Mouse (Mus musculus): ENCODE results near the gene Aldh1l1.

The Aldh1l1 gene

DNA sequence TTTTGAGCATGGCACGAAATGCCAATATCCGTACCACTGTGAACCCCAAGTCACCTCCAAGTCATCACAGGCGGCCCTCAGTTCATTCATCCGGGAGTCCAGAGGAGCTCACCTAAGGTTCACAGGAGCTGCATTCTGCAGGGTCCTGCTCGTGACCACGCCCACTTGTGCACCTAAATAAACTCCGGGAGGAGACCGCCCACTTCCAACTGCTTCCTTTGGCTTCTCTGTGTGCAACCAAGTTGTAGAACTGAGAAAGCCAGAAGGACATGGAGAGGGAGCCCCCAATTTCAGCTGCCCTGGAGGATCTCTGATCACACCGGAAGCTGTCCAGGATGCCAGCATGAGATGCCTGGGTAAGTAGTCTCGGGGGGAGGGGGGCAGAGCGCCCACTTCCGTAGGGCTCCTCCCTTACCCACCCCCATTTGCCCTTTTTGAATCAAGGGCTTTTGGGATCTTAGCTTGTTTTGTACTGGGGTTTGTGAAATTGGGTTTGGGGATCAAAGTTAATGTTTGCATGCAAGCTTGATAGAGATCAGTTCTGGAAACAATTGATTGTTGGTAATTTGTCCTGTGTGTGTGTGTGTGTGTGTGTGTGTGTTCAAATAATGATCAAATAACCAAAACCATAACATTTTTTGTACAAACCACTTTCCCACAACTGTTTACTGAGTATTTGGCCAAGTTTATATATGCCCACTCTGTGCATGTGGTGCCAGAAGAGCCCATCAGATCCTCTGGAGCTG is at the start of gene Aldh1l1:
Gene Aldh1l1, plus strand, starts transcription at position 252 of the 746 bp plus-strand sequence.
- no peak for DNase-seq

DNA sequence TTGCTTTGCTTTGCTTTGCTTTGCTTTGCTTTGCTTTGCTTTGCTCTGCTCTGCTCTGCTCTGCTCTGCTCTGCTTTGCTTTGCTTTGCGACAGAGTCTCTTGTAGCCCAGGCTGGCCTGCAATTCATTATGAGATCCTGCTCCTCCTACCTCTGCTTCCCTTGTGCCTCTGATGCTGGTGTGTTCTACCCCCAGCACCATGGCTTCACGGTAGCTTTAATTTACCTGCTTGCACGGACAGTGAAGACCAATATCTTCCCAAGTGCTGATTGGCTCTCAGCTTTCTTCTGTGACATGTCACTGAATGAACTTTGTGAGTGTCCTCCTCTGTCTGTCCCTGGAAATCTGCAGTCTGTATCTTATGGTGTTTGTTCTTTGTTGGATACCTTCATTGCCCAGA is 49.2 kb upstream of the Aldh1l1 start:
- no peak for DNase-seq

DNA sequence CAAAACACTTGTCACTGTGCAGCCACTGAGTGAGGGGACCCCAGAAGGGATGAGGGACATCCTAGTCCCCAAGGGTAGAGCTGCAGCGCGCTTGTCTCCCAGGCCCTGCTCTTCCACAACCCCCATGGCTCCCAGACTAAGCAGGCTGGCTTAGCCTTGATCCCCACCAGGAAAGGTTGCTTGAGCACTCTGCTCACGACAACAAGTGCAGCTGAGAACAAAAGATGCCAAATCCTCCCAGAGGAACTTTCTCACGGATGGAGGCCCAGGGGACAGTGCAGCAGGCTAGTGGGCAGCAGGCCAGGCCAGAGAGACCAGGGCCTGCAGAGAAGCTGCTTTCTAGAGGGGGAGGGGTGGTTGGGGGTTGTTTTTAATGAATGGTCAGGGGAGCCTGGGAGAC is 39.3 kb upstream of the Aldh1l1 start:
- DNase-seq = peak in 1 of 2 experiments; percentile 36

DNA sequence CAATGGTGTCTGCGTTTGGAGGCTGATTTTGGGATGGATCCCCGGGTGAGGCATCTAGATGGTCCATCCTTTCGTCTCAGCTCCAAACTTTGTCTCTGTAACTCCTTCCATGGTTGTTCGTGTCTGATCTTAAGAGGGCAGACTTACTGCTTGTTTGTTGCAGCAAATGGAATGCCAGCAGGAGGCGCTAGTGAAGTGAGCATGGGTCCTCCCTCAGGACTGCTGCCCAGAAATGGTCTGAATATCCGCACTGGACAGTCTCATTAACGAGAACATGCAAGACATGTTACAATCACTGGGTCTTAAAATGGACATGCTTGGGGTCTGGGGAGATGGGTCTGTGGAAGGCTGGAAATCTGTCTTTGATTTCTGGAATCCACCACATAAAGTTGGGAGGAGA is 36.0 kb upstream of the Aldh1l1 start:
- DNase-seq = peak; percentile 93 to 98

DNA sequence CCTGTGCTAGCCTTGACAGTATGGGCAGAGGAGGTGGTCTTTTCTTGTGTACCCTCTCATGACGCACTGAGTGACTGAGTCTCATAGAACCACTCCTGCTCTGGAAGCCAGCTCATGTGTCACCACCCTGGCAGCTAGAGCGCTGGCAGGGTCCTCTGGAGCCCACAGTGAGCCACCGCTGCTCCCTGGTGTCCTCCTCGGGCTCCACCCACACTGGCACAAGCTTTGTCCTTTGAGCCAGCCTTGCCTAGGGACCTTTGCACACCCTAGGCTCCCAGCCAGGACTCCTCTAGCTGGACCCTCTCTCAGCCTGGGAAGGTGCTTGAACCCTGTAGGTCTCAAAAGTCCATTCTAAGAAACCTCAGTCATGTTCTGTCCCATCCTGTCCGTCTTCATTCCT is 35.5 kb upstream of the Aldh1l1 start:
- peak; percentile 89 to 96 for DNase-seq

DNA sequence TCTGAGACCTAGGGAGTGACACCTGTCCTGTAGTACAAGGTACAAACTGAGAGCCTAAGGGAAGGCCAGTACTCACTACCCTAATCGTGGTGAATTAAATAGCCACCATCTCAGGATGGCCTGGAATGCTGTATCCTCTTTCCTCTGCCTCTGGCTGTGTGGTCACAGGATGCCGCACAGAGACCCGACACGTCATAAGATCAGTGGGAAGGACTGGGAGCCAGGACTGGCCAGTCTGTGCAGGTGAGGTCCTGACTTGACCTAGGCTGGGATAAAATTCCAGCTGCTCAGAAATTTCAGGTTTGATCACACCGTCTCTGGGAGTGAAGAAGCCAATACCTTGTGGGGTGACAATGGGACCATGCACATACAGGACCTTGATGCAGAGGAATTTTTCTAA is 34.7 kb upstream of the Aldh1l1 start:
- DNase-seq = peak in 1 of 2 experiments; percentile 52

DNA sequence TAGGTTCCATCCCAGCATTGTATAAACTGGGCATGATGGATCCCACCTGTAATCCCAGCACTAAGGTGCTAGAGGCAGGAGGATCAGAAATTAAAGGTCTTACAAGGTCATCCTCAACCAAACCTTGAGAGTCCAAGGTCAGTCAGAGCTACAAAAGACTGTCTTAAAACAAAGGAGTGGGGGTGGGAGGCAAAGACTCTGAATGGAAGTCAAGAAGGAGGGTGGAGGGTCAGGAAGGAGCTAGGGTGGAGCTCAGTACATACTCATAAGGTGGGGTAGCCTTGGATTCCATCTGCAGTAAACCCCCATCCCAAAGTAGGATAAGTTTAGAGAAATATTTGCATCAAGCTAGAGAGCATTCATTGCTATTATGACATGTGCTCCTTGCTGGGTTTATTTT is 33.6 kb upstream of the Aldh1l1 start:
- DNase-seq = no peak

DNA sequence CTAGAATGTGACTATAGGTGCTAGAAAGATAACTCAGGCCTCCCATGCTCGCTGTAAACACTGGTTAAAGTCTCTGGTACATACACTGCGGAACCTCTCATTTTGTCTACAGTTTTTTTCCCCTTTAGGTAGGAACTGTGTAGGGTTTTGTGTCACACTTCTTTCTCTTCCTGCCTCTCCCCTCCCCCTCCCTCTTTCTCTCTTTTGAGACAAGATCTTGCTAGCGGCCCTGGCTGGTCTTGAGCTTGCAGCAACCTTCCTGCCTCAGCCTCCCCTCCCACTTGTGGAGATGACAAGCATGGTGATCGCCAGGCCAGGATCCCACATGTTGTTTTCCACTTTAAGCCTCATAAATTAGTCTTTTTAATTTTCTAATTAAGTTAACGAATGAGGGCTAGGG is 32.5 kb upstream of the Aldh1l1 start:
- no peak for DNase-seq

DNA sequence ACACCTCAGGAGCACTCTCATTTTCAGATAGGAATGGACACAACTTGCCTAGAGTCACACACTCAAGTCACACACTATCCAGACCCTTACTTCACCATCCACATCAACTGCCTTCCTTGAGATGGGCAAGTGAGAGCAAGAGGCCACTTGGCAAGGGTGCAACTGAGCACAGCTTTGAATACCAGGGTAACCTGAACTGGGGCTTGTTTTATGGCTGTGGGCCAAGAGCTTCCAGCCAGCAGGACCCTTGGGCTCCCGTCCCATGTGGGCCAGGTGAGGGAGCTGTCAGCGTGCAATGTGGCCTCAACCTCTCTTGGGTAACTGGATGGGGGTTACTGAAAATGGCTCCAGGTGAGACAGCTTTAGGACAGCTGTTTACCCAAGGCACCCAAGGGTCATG is 28.8 kb upstream of the Aldh1l1 start:
- peak; percentile 60 to 83 for DNase-seq

DNA sequence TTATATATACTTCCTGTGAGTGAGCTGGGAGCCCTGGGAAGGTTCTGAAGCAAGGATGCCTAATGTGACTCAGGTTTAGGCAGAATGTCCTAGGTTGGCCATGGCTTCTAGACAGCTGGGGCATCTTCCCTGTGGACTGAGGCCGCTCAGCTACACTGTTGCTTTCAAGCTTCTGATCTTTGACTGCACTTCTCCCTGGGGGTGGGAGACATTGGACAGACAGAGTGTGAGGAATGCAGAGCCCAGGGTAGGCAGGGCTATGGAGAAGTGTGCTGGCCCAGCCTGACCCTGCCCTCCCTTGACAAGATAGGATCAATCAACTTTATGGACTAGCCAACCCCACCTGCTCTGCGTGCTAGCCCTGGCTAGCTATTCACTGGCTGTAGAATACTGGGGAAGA is 25.0 kb upstream of the Aldh1l1 start:
- DNase-seq = peak; percentile 29 to 72

DNA sequence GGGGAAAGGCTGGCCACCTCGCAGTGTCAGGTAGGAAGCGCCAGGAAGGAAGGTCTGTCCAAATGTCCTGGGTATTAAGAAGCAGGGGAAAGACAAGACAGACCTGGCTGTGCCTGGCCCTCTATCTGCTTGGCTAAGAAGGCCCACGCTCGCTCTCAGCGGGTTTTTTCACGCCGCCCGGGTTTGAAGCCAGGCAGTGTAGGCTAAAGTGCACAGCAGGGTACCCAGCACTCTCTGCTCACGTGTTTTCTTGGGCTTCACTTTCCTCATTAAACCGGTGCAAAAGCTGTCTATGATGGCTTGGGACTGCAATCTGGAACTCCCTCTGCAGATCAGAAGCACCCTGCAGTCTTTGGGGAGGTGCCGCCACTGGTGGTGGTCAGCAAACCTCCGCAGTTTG is 24.5 kb upstream of the Aldh1l1 start:
- DNase-seq = peak; percentile 36 to 68

DNA sequence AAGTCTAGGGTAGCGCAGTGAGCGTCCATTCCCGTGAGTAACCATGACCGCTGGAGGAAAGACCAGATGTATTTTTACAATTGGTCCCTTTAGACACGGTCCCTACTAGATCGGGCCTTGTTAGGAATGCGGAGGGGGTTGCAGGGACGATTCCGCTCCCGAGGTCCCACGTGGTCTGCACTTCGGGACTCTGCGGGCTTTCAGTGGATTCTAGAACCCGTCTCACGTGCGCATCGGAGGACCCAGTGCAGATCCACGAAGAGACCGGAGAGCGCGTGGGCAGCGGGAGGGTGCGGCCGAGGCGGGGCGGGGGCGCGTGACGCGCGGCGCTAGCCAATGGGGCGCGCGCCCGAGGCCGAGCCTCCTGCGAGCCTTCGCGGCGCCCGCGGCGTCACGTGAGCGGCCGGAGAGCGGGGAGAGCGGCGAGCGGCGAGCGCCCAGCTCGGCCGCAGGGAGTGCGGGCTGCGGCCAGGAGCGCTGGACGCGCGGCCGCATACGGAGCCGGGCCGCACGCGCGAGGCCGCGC is 24.0 kb upstream of the Aldh1l1 start, which contains the start of gene Klf15:
Gene Klf15, plus strand, starts transcription at position 396 of the 526 bp plus-strand sequence.
- DNase-seq = peak; percentile 84 to 95

DNA sequence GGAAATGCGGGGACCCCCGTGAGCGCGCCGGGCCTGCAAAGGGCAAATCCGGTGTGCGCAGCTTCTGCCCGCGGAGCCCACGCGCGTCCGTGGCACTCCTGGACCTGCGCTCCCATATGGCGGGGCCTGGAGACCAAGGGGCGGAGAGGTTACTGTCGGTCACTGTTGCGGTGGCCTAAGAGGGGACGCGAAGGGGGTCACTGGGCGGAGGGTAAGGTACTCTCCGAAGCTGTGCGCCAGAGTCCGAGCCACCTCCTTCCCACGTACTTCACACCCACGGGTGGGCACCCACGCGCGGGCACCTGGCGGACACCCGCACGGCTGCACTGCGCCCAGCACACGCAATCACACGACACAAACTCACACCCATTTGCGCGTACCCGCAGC is 23.4 kb upstream of the Aldh1l1 start:
- peak in 1 of 2 experiments; percentile 70 for DNase-seq

DNA sequence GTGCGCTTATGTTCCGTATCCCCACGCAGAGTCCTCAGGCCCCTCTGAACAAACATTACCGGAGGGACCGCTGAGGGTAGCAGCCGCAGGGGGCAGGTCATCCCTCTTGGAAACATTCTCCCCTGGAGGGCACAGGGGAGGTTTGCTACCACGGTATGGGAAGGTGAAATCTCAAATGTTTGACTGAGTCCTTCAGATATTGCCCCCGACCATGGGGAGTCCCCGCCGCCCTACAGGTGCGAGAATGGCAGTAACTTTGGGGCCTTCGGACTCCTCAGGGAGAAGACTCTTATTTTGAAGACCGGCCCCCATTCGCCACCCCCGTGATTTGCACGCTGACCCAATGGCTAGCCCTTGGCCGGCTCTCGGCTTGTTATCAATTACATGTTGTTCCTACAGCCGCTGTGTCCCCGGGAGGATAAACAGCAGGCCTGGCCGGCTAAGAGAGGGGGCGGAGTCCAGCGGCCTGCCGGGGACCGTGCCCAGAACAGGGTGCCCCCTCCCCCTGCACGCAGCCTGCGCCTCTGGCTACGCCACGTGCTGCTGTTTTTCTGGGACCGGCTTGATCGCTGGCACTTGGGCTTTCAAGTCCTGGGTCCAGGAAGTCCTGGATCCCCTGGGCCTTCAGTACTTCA is 22.9 kb upstream of the Aldh1l1 start:
- DNase-seq = peak; percentile 95 to 99

DNA sequence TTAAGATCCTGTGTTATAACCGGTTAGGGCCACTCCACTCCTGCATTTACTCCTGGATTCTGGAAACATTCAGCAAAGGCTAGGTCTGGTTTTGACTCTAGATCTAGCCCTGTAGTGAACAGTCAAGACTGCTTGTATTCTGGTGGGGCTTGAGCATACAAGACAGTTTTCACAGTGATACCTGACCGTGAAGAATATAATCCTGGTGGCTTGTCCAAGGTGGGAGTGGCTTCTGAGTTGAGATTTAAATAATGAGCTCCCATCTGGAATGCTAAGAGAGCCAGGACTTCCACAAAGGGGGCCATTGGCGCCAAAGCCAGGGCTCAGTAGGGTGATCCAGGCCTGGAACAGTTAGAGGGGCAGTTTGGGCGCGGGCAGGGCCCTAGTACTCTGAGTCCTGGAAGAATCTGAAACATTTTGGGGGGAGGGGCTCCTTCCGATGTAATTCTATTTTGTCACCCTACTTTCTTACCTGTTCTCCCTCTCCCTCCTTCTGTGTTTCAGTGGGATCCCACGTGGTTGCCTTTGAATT is 22.3 kb upstream of the Aldh1l1 start:
- peak in 1 of 2 experiments; percentile 42 for DNase-seq

DNA sequence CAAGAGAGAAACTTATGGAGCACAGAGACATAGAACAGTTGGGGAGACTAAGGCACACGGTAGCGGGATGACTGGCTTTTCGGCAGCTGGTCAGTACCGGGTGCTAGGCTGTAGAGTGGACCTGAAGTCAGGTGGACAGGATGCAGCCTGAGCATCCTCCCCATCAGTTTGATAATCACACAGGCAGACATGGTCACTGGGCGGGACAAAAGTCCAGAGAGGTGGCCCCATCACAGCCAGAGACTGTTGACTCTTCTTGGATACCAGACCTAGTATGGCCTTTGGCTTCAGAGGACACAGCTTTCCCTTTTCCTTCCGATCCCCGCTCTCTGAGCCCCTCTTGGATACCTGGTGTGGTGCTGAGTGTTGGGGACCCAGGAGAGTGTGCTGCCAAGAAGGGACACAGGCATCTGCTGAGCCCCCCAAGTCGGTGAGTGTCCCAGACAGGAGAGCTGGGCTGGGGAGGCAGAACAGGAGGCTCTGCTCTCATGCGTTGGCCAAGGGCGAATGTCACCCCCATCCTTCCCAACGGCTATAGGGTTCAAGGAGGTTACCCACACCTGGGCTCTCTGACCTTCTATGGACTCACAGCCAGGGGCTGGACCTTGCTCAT is 21.1 kb upstream of the Aldh1l1 start:
- peak in 1 of 2 experiments; percentile 51 for DNase-seq

DNA sequence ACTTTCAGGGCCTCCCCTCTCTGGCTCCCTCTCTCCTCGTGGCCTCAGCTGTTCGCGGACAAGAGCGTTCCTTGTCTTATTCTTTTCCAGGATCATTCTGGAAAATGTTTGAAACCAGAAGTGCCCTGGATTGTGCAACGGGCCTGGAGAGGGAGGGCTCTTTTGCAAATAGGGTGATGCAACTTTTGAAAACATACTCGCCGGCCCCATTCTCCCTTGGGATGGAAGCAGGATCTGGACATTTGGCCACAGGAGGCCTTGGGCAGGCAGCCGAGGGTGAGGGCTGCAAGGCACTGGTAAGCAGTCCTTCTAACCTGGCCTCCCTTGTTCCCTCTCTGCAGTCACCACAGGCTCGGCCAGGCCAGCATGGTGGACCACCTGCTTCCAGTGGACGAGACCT is 20.1 kb upstream of the Aldh1l1 start:
- peak; percentile 43 to 76 for DNase-seq

DNA sequence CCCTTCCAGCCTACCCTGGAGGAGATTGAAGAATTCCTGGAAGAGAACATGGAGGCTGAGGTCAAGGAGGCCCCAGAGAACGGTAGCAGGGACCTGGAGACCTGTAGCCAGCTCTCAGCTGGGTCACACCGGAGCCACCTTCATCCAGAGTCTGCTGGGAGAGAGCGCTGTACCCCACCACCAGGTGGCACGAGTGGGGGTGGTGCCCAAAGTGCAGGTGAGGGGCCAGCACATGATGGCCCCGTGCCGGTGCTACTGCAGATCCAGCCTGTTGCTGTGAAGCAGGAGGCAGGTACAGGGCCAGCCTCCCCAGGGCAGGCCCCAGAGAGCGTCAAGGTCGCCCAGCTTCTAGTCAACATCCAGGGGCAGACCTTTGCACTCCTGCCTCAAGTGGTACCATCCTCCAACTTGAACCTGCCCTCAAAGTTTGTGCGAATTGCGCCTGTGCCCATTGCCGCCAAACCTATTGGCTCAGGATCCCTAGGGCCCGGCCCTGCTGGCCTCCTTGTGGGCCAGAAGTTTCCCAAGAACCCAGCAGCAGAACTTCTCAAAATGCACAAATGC is 19.3 kb upstream of the Aldh1l1 start:
- DNase-seq = peak; percentile 27 to 78

DNA sequence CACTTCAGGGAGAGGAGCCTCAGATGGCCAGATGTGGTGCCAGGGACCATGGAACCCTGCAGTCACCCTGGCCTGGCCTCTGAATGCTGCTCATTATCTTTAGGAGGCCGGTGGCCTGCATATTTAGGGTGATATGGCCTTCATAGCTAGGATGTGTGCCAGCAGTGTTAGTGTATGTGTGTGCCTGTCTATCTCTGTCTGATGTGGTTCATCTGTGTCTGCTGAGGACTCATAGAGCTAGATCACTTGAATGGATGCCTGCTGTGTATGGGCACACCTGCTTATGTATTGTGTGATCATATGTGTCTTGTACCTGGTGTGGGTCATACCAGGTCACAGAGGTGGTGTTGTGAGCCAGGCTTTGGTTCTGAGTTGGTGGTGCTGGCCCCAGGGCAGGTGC is 18.0 kb upstream of the Aldh1l1 start:
- no peak for DNase-seq

DNA sequence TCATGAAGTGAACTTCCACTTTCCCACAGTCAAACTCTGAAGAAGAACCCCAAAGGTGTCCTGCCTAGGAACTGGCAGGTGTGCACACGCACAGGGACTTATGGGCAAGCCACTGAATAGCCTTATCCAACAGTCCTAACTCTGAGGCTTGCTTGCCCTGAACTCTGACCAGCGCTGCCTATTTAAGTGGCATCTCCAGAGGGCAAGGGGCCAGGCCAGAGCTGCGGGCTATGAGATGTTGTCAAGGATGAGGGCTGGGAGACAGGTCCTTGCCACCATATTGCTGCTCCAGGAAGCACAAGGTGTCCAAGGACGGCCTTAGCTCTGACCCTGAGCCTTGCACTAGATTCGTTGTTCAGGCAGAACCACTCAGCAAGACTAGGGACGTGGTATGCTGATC is 17.2 kb upstream of the Aldh1l1 start:
- peak; percentile 38 to 67 for DNase-seq

DNA sequence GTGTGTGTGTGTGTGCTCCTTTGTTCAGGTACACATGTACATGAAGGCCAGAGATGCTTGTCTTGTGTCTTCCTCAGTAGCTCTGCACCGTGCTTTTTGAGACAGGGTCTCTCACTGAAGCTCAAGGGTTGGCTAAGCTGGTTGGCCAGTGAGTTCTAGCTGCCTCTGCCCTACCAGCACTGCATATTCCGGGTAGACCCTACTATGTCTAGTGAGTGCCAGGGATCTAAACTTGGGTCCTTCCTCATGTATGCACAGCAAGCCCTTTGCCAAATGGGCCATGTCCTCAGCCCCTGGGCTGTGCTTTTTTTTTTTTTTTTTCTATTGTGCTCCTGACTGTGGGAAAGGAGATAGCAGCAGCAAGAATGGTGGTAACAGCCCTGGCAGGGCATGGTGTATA is 16.0 kb upstream of the Aldh1l1 start:
- DNase-seq = no peak

DNA sequence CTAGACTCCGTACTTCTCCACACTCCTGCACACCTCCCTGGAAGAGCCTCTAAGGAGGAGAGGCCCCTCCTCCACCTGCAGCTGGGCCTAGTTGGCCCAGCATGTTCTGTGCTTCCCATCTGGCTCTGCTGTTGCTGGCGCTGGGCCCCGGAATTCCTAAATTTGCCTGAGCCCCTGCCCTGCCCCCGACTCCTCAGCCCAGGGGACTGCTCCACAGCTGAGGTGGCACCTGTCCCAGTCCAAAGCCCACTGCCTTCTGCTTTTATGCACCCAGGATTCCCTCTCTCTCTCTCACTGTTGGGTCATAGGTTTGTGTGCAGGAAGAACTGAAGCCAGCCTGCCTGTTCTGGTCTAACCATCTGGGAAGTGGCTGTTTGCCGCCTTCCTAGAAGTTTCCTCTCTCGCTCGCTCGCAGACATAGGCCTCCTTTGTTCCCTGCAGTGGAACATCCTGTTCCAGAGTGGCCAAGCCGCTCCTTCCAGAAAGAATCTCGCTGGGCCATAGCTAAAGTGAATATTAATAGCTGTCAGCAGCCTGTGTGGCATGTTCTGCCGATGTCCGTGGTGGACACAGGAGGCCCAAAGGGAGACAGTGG is 15.2 kb upstream of the Aldh1l1 start:
- peak; percentile 40 to 79 for DNase-seq

DNA sequence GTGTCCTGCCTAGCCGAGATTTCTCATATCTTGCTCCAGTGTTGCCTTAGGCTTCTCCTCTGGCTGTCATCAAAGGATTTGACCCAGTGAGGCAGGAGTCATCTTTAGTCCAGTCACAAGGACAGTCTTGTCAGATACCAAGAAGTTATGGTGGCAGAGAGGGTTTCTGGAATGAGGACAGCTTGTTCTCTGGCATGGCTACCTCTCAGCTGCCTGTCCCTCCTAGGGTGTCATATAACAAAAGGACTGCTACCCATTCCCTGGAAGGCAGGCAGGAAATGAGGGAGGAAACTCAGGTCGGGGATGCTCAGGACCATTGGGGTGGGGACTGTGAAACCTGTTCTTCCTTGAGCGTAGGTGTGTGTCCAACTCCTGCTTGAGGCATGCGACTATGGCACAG is 14.1 kb upstream of the Aldh1l1 start:
- no peak for DNase-seq
